Mouse (Mus musculus): ENCODE measurements around the gene Cntnap2. TPM values are rescaled to one million over a fixed set of nuclear protein-coding genes. Genes with fewer than 3 reads are reported as not detected.

The Cntnap2 gene
- polyA plus RNA-seq, 1 experiment = 0.13 TPM

GRCm38 (mm10) chr6:46240349-46240748, 1181.2 kb downstream of the Cntnap2 start:
- no peak for TF ChIP-seq GATA1 (IDR thresholded peaks at IDR 0.05; ENCODE audit: low read length)

DNA sequence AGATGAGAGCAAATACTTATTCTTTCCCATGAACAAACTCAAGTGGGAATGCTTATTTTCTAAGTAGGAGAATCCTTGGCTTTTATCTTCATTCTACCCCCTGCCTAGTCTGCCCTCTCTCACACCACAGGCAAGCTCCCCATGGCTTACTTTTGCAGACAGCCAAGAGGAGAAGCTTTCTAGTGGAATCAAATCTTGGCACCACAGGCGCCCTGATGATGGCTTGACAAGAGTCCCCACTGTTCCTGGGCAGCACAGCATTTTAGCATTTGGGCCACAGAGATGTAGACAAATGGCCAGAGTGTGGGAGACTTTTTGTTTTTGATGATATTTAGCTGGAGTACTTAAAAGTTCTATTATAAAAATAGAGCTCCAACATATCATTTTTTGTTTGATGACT, 1204.0 kb downstream of the Cntnap2 start:
- TF ChIP-seq GATA1 (IDR thresholded peaks at IDR 0.05; ENCODE audit: low read length) = no peak

- no peak for TF ChIP-seq GATA1 (IDR thresholded peaks at IDR 0.05; ENCODE audit: low read length)
These were observed 1287.8 kb downstream of the Cntnap2 start for GRCm38 (mm10) chr6:46346946-46347345.

DNA sequence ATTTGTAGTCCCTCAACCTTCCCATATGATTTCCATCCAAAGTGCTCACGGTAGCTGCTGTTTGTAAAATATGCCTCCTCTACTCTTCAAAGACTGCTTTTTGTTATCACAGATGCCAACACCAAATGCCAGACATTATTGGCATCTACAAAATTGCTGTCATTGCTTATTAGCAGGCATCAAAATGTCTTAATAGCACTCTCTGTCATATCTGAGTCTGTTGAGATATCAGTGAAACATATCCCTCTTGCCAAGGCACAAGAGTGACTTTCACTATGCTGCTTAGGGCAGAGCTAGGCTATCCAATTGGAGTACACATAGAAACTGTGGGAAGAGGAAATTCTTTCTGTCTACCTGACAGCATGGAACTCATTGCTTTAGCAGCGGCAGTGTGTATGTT, 1301.9 kb downstream of the Cntnap2 start:
- no peak for TF ChIP-seq GATA1 (IDR thresholded peaks at IDR 0.05; ENCODE audit: low read length)

GRCm38 (mm10) chr6:46362156-46362555, 1303.0 kb downstream of the Cntnap2 start:
- TF ChIP-seq GATA1 (IDR thresholded peaks at IDR 0.05; ENCODE audit: low read length) = no peak

- TF ChIP-seq GATA1 (IDR thresholded peaks at IDR 0.05; ENCODE audit: low read length) = no peak
These were observed 1339.8 kb downstream of the Cntnap2 start for GRCm38 (mm10) chr6:46398725-46399589.

GRCm38 (mm10) chr6:46414154-46414553, 1355.0 kb downstream of the Cntnap2 start:
- TF ChIP-seq GATA1 (IDR thresholded peaks at IDR 0.05; ENCODE audit: low read length) = no peak

GRCm38 (mm10) chr6:46414562-46414961, 1355.4 kb downstream of the Cntnap2 start:
- TF ChIP-seq GATA1 (IDR thresholded peaks at IDR 0.05; ENCODE audit: low read length) = no peak

- TF ChIP-seq GATA1 (IDR thresholded peaks at IDR 0.05; ENCODE audit: low read length) = no peak
These were observed 1360.7 kb downstream of the Cntnap2 start for GRCm38 (mm10) chr6:46419827-46420226.

DNA sequence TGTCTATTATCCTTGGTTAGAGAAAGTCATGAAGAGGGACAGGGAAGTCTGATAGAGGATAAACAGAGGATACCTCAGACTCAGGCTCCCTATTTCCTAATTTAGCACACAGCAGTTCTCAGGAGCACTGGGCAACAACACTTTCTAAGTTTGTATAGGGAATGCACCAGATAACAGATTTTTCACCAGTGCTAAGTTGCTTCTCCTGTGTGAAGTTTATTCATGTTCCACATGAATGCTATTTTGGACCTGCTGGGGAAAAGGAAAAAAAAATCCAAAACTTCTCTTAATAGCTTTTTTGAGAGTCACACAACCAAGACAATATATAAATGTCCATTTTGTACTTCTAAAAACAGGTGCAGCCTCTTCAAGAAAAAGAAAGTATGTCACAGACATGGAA, 1361.2 kb downstream of the Cntnap2 start:
- TF ChIP-seq GATA1 (IDR thresholded peaks at IDR 0.05; ENCODE audit: low read length) = no peak

GRCm38 (mm10) chr6:46428231-46428630, 1369.1 kb downstream of the Cntnap2 start:
- no peak for TF ChIP-seq GATA1 (IDR thresholded peaks at IDR 0.05; ENCODE audit: low read length)

GRCm38 (mm10) chr6:46450917-46451638, 1391.9 kb downstream of the Cntnap2 start:
- no peak for TF ChIP-seq GATA1 (IDR thresholded peaks at IDR 0.05; ENCODE audit: low read length)

DNA sequence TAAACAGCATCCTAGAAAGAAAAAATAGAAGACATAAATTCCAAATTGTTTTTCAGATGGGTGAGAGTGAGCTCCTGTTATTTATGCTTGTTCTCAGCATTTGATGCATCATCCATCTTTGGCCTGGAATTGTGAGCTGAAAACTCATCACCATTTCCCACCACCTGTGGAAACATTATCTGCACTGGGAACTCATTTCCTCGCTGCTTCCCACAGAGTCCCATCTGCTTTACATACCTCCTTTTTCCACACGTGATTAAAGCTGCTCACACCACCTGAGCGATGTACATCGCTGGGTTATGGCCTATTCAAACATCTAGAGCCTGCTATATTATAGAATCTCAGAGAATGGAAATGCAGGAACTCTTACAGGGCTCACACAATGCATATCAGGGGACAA, 1413.5 kb downstream of the Cntnap2 start:
- no peak for TF ChIP-seq GATA1 (IDR thresholded peaks at IDR 0.05; ENCODE audit: low read length)

GRCm38 (mm10) chr6:46484392-46484791, 1425.2 kb downstream of the Cntnap2 start:
- TF ChIP-seq GATA1 (IDR thresholded peaks at IDR 0.05; ENCODE audit: low read length) = no peak

- no peak for TF ChIP-seq GATA1 (IDR thresholded peaks at IDR 0.05; ENCODE audit: low read length)
These were observed 1443.6 kb downstream of the Cntnap2 start for GRCm38 (mm10) chr6:46502786-46503185.

DNA sequence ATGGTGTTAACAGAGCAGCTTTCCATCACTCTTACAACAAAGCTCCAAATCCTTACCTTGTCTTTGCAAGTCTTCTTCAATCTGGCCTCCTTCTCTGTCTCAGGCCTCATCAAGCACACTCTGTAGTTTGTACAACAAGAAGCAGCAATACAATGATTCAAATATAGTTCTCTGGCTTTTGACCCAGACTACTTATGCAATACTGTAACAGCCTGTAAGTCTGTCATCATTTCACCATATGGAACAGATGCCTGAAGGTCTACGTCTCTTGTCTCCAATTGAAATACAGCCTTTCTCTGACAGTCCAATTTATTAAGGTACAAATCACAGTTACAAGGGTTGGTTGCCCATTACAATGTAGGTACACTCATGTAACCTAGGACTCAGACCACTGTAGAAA, 1453.7 kb downstream of the Cntnap2 start:
- no peak for TF ChIP-seq GATA1 (IDR thresholded peaks at IDR 0.05; ENCODE audit: low read length)

- TF ChIP-seq GATA1 (IDR thresholded peaks at IDR 0.05; ENCODE audit: low read length) = no peak
These were observed 1504.3 kb downstream of the Cntnap2 start for GRCm38 (mm10) chr6:46563470-46563869.
